Mouse (Mus musculus) stomach, postnatal 0 days (tissue): ENCODE measurements around the gene Tmem19. TPM values are rescaled to one million over a fixed set of nuclear protein-coding genes. Genes with fewer than 3 reads are reported as not detected.

Source experiments
- ATAC-seq: fragments of 200-750 bp; cut with Nextera tagmentation; 2 replicates; pipeline ENCODE4 v1.8.0; 2017; ENCODE audit not compliant: low FRiP score, low TSS enrichment
- DNase-seq: peaks from one replicate; pipeline ENCODE4 v3.0.0-alpha.2; 2016; ENCODE audit warnings: low spot score
- H3K27ac ChIP-seq: fragments of 300-500 bp; sonication (generic); replicated peaks from 2 replicates; pipeline ENCODE4 v1.5.1; 2014; ENCODE audit warnings: mild to moderate bottlenecking, control low read depth
- H3K27me3 ChIP-seq: fragments of 300-500 bp; sonication (generic); 2 replicates; pipeline ENCODE4 v1.6.1; 2014; ENCODE audit warnings: low read length; ENCODE audit not compliant: control insufficient read depth, insufficient read depth
- H3K36me3 ChIP-seq: fragments of 300-500 bp; sonication (generic); 2 replicates; pipeline ENCODE4 v1.6.1; 2014; ENCODE audit warnings: low read length, mixed read lengths; ENCODE audit not compliant: control insufficient read depth, insufficient read depth
- H3K4me1 ChIP-seq: fragments of 300-500 bp; sonication (generic); replicated peaks from 2 replicates; pipeline ENCODE4 v1.6.1; 2014; ENCODE audit warnings: antibody characterized with exemption; ENCODE audit not compliant: control insufficient read depth, insufficient read depth
- H3K4me2 ChIP-seq: fragments of 300-500 bp; sonication (generic); replicated peaks from 2 replicates; pipeline ENCODE4 v1.6.1; 2014; ENCODE audit warnings: low read depth, mild to moderate bottlenecking, control low read depth, moderate library complexity
- H3K4me3 ChIP-seq: fragments of 300-500 bp; sonication (generic); 2 replicates; pipeline ENCODE4 v1.5.1; 2014; ENCODE audit warnings: low read depth, low read length, control low read depth
- H3K9ac ChIP-seq: fragments of 300-500 bp; sonication (generic); 2 replicates; pipeline ENCODE4 v1.6.1; 2014; ENCODE audit warnings: mild to moderate bottlenecking, low read length, control low read depth, mixed read lengths
- H3K9me3 ChIP-seq: fragments of 300-500 bp; sonication (generic); 2 replicates; pipeline ENCODE4 v1.6.1; 2016; ENCODE audit warnings: low read length; ENCODE audit not compliant: control insufficient read depth
- CTCF ChIP-seq: IDR thresholded peaks from 2 replicates; pipeline ENCODE4 v1.5.1; 2016; ENCODE audit warnings: antibody characterized with exemption, low read depth, mild to moderate bottlenecking, moderate library complexity
- EP300 ChIP-seq: optimal IDR thresholded peaks from 2 replicates; pipeline ENCODE3; 2016; ENCODE audit warnings: antibody characterized with exemption
- WGBS: fragments of 180-500 bp; shearing (Covaris S2); extraction: QIAGEN DNeasy Blood & Tissue Kit; methylation state at CpG from one replicate; pipeline ENCODE4 v1.1.7; 2014; 5-methylcytosine and 5-hydroxymethylcytosine counted together
- polyA plus RNA-seq: library from polyadenylated mRNA; unstranded; fragments of >200 nt; fragmentation: Nextera tagmentation; extraction: Ambion mirVana; gene quantifications from 2 replicates; pipeline ENCODE4 v1.2.1, GENCODE M21; 2015

The Tmem19 gene
- polyA plus RNA-seq, 1 experiment from 2014 or later = 29.5 TPM

- ATAC-seq = peak; percentile 29
Measured at GRCm38 (mm10) chr10:115385018-115386002, 23.0 kb upstream of the Tmem19 start.

DNA sequence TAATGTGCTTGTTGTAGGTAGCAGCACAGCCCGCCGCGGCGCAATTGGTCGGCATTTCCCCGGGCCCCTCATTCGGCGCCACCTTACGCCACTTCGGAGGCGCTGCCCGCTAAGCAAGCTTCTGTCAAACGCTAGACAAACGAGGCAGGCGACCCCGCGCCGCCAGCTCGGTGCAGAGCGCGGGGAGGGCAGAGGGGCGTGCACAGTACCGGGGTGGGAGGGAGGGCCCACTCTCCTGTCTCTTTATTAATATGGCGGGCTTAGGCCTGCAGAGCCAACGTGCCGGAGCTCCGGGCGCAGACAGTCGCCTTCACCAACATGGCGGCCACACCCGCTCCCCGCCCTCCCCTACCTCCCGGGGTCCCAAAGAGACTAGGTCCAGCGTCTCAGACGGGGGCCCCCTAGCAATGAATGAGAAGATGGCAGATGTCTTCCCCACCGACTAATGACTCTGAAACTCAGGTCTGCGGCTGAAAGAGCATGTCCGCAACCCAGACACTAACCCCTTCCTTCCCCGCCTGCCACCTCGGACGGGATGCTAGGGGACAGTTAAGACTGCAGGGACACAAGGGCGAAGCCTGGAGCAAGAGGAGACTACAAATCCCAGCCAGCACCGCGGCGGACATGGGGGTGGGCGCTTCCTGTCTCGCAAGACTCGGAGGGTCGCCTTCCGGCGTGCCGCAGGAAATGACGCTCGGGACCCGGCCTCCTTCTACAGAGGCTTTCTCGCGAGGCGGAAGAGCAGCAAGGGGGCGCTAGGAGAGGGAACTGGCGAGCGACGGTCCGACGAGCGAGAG, 22.1 kb upstream of the Tmem19 start, which contains the start of the genes Thap2 and Zfc3h1:
Thap2 (minus strand) TSS at position 223 of the 797 bp plus-strand sequence.
Zfc3h1 (plus strand) TSS at position 739 of the 797 bp plus-strand sequence.
- H3K36me3 ChIP-seq = no peaks in the 10 kb centered on the region
- H3K9me3 ChIP-seq = no peaks in the 10 kb centered on the region
- H3K9ac ChIP-seq = peak within 1 kb of the TSS; percentile 98
- peak within 1 kb of the TSS; percentile 100 for H3K4me3 ChIP-seq
- peak within 1 kb of the TSS; percentile 69 for H3K4me2 ChIP-seq
- DNase-seq = peak; percentile 99
- WGBS = under 1% methylated on average over 54 of the region's 65 CpGs
- ATAC-seq = peak; percentile 97
- TF ChIP-seq CTCF (peak; percentile 86), EP300 (peak; percentile 75)
- no peaks in the 10 kb centered on the region for H3K27me3 ChIP-seq
- peak within 1 kb of the TSS; percentile 99 for H3K27ac ChIP-seq
- H3K4me1 ChIP-seq = peaks cover 3% of the 10 kb centered on the region

More at GRCm38 (mm10) chr10:115385018-115386002, 23.0 kb upstream of the Tmem19 start:
- Histone ChIP-seq H3K27ac (peak overlapping the region; percentile 99), H3K4me2 (peak overlapping the region; percentile 61), H3K4me1 (peaks cover 3% of the 10 kb centered on the region), H3K36me3 (no peaks in the 10 kb centered on the region), H3K4me3 (peak overlapping the region; percentile 100), H3K9me3 (no peaks in the 10 kb centered on the region), H3K9ac (peak overlapping the region; percentile 98), H3K27me3 (no peaks in the 10 kb centered on the region)
- DNase-seq = peak; percentile 72
- TF ChIP-seq CTCF (no peak), EP300 (no peak)
- under 1% methylated on average over 74 of the region's 101 CpGs for WGBS

- Histone ChIP-seq H3K4me3 (peak overlapping the region; percentile 100), H3K36me3 (no peaks in the 10 kb centered on the region), H3K4me2 (peak overlapping the region; percentile 69), H3K4me1 (peaks cover 3% of the 10 kb centered on the region), H3K9me3 (no peaks in the 10 kb centered on the region), H3K9ac (peak overlapping the region; percentile 98), H3K27ac (peak overlapping the region; percentile 97), H3K27me3 (no peaks in the 10 kb centered on the region)
- under 1% methylated on average over 15 of the region's 15 CpGs for WGBS
- no peak for DNase-seq
- TF ChIP-seq EP300 (no peak), CTCF (no peak)
- no peak; the same call in 1 of the 2 replicates for ATAC-seq
Measured at GRCm38 (mm10) chr10:115383644-115384220, 21.4 kb upstream of the Tmem19 start.

DNA sequence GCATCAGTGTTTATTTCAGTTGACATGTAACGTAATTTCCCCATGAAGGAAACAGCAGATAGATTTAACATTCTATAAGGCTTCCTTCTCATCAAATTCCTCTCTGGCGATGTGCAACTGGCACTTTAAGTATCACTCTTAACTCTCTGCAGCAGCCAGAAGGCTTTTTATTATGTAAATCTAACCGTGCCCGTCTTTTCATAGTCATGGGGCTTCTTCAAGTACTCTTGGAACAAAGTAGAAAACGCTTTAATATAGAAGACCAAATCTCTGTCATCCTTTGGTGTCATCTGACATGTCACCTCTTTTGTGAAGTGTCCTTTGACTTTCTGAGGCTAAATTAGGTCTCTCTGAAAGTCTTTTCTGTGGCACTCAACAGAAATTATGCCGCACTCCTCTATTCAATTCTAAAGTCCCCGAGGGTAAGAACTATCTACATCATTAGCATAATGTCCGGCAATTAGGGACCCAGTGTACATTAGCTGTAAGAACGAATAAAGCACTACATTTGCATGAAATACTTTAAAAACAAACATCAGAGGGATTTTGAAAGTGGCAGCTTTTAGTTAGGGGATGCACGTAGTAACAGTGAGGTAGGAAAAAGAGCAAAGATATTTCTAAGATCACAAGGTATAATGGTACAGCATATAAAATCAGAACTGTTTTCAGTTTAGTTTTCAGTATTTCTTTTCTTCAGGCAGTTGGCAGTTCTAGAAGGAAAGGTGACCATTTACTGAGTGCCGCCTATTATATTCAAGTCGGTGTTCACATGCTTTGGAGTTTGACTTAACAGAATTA, 20.7 kb upstream of the Tmem19 start:
- peaks cover 3% of the 10 kb centered on the region; the same call in 1 of the 2 replicates for H3K4me1 ChIP-seq
- 0 out of 2 replicates have a peak overlapping the region, but pooled peaks have one; percentile 23 for H3K9ac ChIP-seq
- ATAC-seq (no peak), DNase-seq (no peak)
- TF ChIP-seq CTCF (no peak), EP300 (no peak)
- H3K27ac ChIP-seq = peak overlapping the region; percentile 9; the same call in 1 of the 2 replicates
- H3K36me3 ChIP-seq = no peaks in the 10 kb centered on the region
- no peaks in the 10 kb centered on the region for H3K9me3 ChIP-seq
- no peaks in the 10 kb centered on the region for H3K27me3 ChIP-seq
- peak overlapping the region; percentile 100 for H3K4me3 ChIP-seq
- peak overlapping the region; percentile 69 for H3K4me2 ChIP-seq
- WGBS = 34% methylated on average over 12 of the region's 12 CpGs
